In the genomic region with DNA sequence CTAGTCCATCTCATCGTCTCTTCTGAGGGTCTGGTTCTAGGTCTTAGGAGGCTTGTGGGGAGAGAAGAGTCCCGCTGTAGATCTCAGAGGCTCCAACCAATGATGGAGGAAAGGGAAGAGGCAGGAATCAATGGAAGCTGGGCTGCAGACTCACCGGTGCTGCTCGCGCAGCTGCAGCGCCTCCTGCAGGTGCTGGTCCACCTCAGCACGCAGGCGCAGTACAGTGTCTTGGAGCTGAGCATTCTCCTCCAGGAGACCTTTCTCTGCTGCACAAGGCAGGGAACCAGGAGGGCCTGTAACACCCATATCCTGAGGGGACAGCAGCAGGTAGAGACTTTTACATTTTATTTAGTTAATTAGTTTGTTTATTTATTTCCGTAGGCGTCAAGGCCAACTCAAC, we compare ENCODE assay signal across 2 mouse cellular contexts.
TF ChIP-seq lines count a peak whose summit lies in the region.

No protein-coding gene starts in this region.

TF ChIP-seq in CH12.LX, 34 proteins besides CTCF, POLR2A, EP300 and RAD21:
- TF ChIP-seq ZMIZ1 (IDR thresholded peaks at IDR 0.05; ENCODE audit: low read depth, low read length) (no peak), TBP (conservative IDR thresholded peaks at IDR 0.05; ENCODE audit: low read depth, low read length) (no peak), SMC3 (IDR thresholded peaks at IDR 0.05; ENCODE audit: low read depth, low read length) (no peak; the same call in 1 of the 2 replicates), ZNF384 (IDR thresholded peaks at IDR 0.05; ENCODE audit: low read depth, low read length) (no peak), SIN3A (IDR thresholded peaks at IDR 0.05; ENCODE audit: low read length) (no peak), CHD2 (IDR thresholded peaks at IDR 0.05; ENCODE audit: low read length) (no peak), POLR2AphosphoS2 (IDR thresholded peaks at IDR 0.05; ENCODE audit: low read depth, low read length) (no peak), JUN (IDR thresholded peaks at IDR 0.05; ENCODE audit: insufficient read depth, low read depth, low read length) (no peak), NELFE (IDR thresholded peaks at IDR 0.05; ENCODE audit: low read depth, low read length) (no peak), ZC3H11A (IDR thresholded peaks at IDR 0.05; ENCODE audit: low read depth, low read length) (no peak), IRF4 (IDR thresholded peaks at IDR 0.05; ENCODE audit: low read depth, low read length) (no peak)

TF ChIP-seq in MEL, 35 proteins besides CTCF, POLR2A, EP300 and RAD21:
- TF ChIP-seq TCF12 (IDR thresholded peaks at IDR 0.05; ENCODE audit: low read depth, low read length), result no peak
- peak; percentile 20; the same call in 1 of the 2 replicates for TF ChIP-seq SMC3 (IDR thresholded peaks at IDR 0.05; ENCODE audit: low read depth, low read length)
- no peak for TF ChIP-seq MEF2A (IDR thresholded peaks at IDR 0.05; ENCODE audit: extremely low read depth, insufficient replicate concordance, low read depth, low read length, poor library complexity, severe bottlenecking)
